Mouse (Mus musculus) embryonic facial prominence, embryonic 12.5 days (tissue): ENCODE measurements around the gene Cyp2ab1. TPM values are rescaled to one million over a fixed set of nuclear protein-coding genes. Genes with fewer than 3 reads are reported as not detected.

ENCODE experiments used
- polyA plus RNA-seq: library from polyadenylated mRNA; unstranded; fragments of >200 nt; fragmentation: Nextera tagmentation; extraction: Ambion mirVana; gene quantifications from 2 replicates; pipeline ENCODE4 v1.2.1, GENCODE M21; 2016

Cyp2ab1 gene
- polyA plus RNA-seq, 1 experiment from 2014 or later: not detected

Other genes starting within 250 kb of the Cyp2ab1 start
- 36.9 and 38.7 TPM in 2 replicates for gene Klhl24, start 227.9 kb downstream of the Cyp2ab1 start, polyA plus RNA-seq
- gene Yeats2, start 184.3 kb downstream of the Cyp2ab1 start, polyA plus RNA-seq: 56.3 and 57.4 TPM in 2 replicates
- 0.92 and 1.2 TPM in 2 replicates for gene Map6d1, start 84.0 kb downstream of the Cyp2ab1 start, polyA plus RNA-seq
- 89.8 and 95.2 TPM in 2 replicates for gene Parl, start 23.0 kb downstream of the Cyp2ab1 start, polyA plus RNA-seq
- 99.6 and 107 TPM in 2 replicates for gene Abcc5, start 101.0 kb upstream of the Cyp2ab1 start, polyA plus RNA-seq
- 135 and 137 TPM in 2 replicates for gene Eif2b5, start 173.4 kb upstream of the Cyp2ab1 start, polyA plus RNA-seq
- 33.1 and 33.2 TPM in 2 replicates for gene Dvl3, start 191.6 kb upstream of the Cyp2ab1 start, polyA plus RNA-seq
- 657 and 677 TPM in 2 replicates for gene Ap2m1, start 210.1 kb upstream of the Cyp2ab1 start, polyA plus RNA-seq
- gene Abcf3, start 223.2 kb upstream of the Cyp2ab1 start, polyA plus RNA-seq: 72.4 and 79.1 TPM in 2 replicates